Mouse (Mus musculus) embryonic stem cell, embryonic (primary cell): ENCODE measurements around the gene Snrpb.

Experiments used
- CTCF ChIA-PET, 4 experiments: fragments of 300-600 bp in 2 of 4; fragments of 350-600 bp in 2 of 4; sonication (Branson Sonifier 250); formaldehyde crosslinking; loops; one replicate each; lab custom pipeline; 2022; ENCODE audit warnings: inconsistent platforms in 2 of 4; lab: Charles Lee
- POLR2A ChIA-PET, 4 experiments: fragments of 300-600 bp in 2 of 4; fragments of 350-600 bp in 2 of 4; sonication (Branson Sonifier 250); formaldehyde crosslinking; loops; one replicate each; lab custom pipeline; 2022; ENCODE audit warnings: antibody characterized with exemption in 4 of 4, inconsistent platforms in 1 of 4; lab: Charles Lee

Gene Snrpb

DNA sequence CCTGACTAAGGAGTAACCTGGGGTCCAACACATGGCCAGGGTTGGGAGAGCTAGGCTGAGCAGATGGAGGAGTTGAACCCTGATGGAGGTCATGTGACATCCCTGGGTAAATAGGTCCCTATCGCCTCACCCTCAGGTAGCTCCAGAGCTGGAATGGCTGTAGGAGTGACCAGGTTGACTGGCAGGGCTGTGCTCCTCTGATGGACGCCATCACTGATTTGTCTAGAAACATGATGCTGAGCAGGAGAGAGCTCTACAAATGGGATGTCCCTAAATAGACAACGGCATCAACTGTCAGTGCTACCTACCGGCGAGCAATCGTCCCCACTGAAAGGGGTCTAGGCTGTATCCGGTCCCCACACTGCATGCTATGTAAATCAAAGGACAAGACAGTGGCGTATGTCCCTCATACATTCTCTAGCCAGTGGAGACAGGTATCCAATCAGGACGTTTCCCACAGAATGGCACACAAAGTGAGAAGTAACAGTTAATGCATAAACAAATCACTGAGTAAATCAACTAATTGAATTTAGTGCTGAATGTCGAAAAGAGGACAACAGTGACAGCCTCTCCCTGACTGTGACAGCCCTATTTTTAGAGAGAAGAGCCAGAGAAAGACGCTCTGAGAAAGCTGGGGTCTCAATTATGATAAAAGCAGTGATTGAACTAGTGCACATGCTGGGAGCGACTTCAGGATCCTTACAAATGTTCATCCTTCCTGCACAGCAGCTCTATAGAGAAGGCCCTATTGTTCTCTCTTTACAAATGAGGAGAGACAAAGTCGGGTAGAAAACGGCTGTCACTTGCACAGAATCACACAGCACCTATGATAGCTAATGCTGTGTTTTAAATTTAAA is 21.7 kb downstream of the Snrpb start:
- ChIA-PET CTCF (interaction anchor here in 2 of 4 experiments (0.5 to 1.5 kb wide), 2 partner anchors 9 to 71 kb away, joined by 3 to 5 read pairs; no protein-coding TSS in a partner anchor), POLR2A (interaction anchor here in 3 of 4 experiments (0.6 to 4.2 kb wide), 9 partner anchors 9 to 22 kb away, joined by 3 to 19 read pairs (median 5); partner anchors contain the start of gene Snrpb (in 3 of the 3))

DNA sequence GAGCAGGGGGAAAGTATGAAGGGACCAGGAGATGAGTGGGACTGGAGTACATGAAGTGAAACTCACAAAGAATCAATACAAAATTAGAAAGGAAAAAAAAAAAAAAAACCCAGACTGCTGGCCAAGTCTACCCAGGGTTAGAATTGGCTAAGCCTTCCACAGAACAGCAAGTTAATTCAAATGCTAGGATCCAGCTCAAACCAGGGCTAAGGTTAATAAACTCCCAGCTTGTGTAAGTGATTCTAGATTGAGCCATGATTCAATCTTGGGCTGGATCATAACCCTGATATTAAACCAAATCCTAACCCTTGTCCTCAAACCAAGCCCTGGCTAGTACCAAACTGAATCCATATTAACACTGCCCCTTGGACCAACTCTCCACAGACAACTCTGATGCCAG is 23.4 kb downstream of the Snrpb start:
- ChIA-PET CTCF (interaction anchor here in 1 of 4 experiments (1.7 kb wide), 1 partner anchor 11 kb away, joined by 5 read pairs; no protein-coding TSS in a partner anchor), POLR2A (interaction anchor here in 2 of 4 experiments (0.7 to 4.2 kb wide), 7 partner anchors 9 to 728 kb away, joined by 3 to 19 read pairs (median 3); partner anchors contain the start of gene Snrpb (in 2 of the 2))

DNA sequence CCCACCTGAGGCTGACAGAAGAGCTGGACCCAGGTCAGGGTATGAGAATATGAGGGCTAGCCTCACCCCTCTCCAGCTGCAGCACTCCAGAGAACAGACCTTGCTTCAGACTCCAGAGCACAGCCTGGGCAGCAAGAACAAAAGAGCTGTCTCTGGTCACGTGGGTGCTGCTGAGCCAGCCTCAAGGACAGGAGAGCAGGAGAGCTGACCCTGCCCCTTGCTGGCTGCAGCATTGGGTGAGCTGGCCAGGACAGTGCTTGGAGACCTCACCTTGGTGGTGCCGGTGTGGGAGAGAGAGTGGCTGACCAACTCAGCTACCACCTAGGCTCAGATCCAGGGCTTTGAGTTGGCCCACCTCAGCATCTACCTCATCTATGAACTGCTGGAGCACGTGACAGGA is 24.0 kb downstream of the Snrpb start:
- CTCF ChIA-PET = interaction anchor here in 2 of 4 experiments (0.6 to 1.7 kb wide), 2 partner anchors 11 to 85 kb away, joined by 3 to 5 read pairs; no protein-coding TSS in a partner anchor
- POLR2A ChIA-PET = interaction anchor here in 1 of 4 experiments (0.7 to 4.2 kb wide), 4 partner anchors 9 to 728 kb away, joined by 3 to 19 read pairs (median 3); no protein-coding TSS in a partner anchor

DNA sequence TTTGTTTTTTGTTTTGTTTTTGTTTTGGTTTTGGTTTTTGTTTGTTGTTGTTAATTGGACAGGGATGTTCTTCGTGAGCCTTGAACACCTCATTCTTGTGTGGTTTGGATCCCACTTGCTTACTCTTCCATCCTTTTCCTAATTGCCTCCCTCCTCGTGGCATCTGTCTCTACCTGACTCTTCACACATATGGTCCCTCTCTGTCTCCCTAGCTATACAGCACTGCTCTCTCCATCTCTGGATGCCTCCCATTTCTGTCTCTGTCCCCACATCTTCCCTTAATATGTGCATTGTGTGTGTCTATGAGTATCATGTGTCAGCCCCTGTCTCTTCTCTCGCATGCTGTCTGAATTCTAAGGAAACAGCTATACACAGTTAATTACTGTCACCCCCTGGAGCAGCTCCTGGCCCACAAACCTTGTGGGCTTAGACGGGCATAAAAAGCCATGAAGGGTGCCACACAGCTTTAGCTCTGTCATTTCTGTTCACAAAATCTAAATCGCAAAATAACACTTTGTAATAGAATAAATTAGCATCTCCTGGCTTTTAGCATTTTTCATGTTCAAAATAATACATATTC is 33.0 kb downstream of the Snrpb start:
- POLR2A ChIA-PET = interaction anchor here in 1 of 4 experiments (1.6 kb wide), 1 partner anchor 33 kb away, joined by 6 read pairs; the partner anchor contains the start of gene Snrpb
- CTCF ChIA-PET = no interaction called here

DNA sequence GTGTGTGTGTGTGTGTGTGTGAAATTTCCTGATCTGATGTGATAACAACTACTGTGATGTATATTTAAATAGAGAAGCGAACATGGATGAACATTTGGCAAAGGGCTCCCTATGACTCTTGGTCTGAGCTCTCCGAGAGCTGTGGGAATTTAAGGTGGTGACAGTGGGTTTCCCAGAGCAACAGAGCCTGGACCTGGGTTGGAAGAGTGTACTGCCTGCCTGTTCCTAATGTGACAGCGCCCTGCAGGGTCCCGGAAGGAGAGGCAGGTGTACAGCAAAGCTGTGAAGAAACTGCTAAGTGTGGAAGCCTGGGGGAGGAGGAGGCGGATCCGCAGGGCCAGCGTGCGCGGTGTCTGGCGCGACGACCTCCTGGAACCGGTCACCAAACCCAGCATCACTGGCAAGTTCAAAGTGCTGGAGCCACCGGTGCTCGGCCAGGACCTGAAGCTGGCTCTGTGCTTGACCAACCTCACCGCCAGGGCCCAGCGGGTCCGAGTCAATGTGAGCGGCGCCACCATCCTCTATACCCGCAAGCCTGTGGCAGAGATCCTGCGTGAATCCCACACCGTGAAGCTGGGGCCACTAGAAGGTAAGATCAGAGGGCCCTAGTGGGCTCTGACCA is 34.4 kb downstream of the Snrpb start:
- POLR2A ChIA-PET = interaction anchor here in 2 of 4 experiments (0.6 to 1.6 kb wide), 9 partner anchors 13 to 264 kb away, joined by 3 to 6 read pairs (median 3); partner anchors contain the start of gene Snrpb (in 2 of the 2)

DNA sequence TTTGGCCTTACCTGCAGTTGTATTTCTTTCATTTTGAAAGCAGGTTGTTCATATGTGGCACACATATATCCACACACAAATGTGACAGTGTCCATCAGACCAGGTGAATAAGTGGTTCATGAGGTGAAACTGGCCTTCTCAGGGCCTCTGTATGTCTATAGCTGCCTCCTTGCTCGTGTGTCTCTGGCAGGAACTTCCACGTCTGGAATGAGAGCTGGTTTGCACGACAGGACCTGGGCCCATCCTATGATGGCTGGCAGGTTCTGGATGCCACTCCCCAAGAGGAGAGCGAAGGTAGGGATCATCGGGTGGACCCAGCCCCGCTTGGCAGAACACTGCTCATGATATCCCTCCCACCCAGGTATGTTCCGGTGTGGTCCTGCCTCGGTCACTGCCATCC is 36.2 kb downstream of the Snrpb start:
- ChIA-PET CTCF (no interaction called here), POLR2A (no interaction called here)

More for the DNA sequence above, 34.4 kb downstream of the Snrpb start:
- CTCF ChIA-PET = interaction anchor here in 3 of 4 experiments (0.6 to 1.0 kb wide), 4 partner anchors 22 to 265 kb away, joined by 3 to 6 read pairs (median 3); no protein-coding TSS in a partner anchor

DNA sequence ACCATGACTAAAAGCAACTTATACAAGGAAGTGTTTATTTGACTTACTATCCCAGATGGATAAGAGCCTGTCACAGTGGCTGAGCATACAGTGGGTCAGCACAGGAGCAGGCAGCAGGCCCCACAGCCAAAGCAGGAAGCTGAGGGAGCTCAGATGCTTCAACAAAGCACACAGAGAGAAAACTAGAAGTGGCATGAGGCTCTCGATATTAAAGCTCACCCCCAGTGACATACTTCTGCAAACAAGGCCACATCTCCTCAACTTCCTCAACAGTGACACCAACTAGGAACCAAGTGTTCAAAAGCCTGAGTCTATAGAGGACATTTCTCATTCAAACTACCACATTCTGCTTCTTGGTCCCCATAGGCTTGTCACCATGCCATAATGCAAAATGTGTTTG is 49.5 kb downstream of the Snrpb start:
- CTCF ChIA-PET = no interaction called here
- POLR2A ChIA-PET = no interaction called here

DNA sequence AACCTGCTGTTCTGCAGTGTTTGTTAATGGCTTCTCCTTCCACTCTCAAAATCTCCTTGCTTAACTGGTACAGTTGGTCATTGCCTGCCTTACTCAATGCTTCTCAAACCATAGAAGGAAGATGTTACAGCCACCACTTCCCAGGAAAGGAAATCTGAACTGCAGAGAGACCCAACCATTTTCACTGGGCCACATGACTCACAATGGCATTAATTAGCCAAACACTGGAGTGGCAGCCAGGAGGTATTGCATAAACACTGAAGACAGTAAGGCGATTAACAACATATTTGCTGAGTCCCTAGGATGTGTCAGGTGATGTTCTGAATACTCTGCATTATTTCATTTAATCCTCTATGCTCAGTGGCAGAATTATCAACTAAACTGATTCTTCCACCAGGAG is 53.1 kb downstream of the Snrpb start:
- ChIA-PET CTCF (no interaction called here), POLR2A (interaction anchor here in 1 of 4 experiments (0.5 kb wide), 1 partner anchor 58 kb away, joined by 3 read pairs; no protein-coding TSS in a partner anchor)

DNA sequence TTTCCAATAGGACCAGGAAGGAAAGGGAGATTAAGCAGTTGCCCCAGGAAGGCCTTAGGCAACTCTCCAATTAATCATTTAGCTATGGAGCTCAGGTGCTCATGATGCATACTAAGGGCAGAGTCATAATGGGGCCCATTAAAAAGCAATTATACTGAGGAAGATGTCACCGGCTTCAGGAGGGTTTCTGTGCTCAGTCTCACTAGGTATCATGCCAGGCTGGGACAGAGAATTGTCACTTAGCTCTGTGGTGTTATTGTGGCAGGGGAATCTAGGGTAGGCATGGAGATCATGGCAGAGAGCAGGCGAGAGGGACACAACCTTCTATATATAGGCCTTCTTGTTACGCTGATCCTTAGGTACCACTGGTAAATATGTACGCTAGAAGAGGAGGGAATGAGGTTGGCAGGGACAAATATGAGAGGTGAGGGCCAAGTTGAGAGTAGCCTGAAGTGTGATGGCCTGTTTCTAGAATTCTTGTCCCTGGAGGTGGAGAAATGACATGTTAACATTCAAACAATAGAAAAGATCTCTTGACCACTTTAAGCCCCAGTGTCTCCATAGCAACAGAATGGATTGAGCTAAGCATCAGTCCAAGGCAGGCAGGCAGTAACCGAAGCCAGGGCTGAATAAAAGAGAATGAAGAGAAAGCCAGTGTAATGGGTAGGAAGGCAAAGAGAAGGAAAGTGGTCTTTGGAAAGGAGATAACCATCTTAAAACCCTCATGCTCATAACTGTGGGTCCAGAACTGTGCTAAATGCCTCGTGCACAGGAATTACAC is 53.7 kb downstream of the Snrpb start:
- ChIA-PET POLR2A (interaction anchor here in 2 of 4 experiments (0.5 to 0.6 kb wide), 2 partner anchors 59 to 225 kb away, joined by 3 to 8 read pairs; no protein-coding TSS in a partner anchor), CTCF (interaction anchor here in 1 of 4 experiments (0.6 kb wide), 1 partner anchor 261 kb away, joined by 4 read pairs; no protein-coding TSS in a partner anchor)
